Mouse (Mus musculus) liver, postnatal 0 days (tissue): ENCODE results near the gene Stmnd1.
A peak's percentile ranks its signal among the peaks of the same experiment; 100 is the strongest.

Source experiments
- CTCF ChIP-seq: sonication (generic); IDR thresholded peaks from 2 replicates; pipeline ENCODE4 v1.5.1; 2016; ENCODE audit warnings: antibody characterized with exemption, low read depth
- EP300 ChIP-seq: IDR thresholded peaks from 2 replicates; pipeline ENCODE4 v1.6.1; 2016; ENCODE audit warnings: antibody characterized with exemption, low read depth, mild to moderate bottlenecking

- TF ChIP-seq CTCF (peak; percentile 68), EP300 (no peak)
Observed at GRCm38 (mm10) chr13:46257847-46258246, 15.7 kb upstream of the Stmnd1 start.
